Comparison of ENCODE assay signal across 8 mouse cellular contexts in genomic region chrX:137037470-137037999, GRCm38 (mm10). TPM values are rescaled to one million over a fixed set of nuclear protein-coding genes. Genes with fewer than 3 reads are reported as not detected.
A peak's percentile ranks its signal among the peaks of the same experiment; 100 is the strongest.
DNase-seq lines count a peak whose midpoint lies in the region; ATAC-seq lines count a peak whose summit lies in the region.

No protein-coding gene starts in this region.

- H3K9me3 ChIP-seq in kidney, embryonic 15.5 days (replicated peaks), result no peaks in the 10 kb centered on the region
- H3K9me3 ChIP-seq in hindbrain, embryonic 12.5 days (replicated peaks), result no peaks in the 10 kb centered on the region
- H3K9me3 ChIP-seq in midbrain, embryonic 14.5 days (ENCODE audit: control insufficient read depth, low read length), result no peaks in the 10 kb centered on the region

- H3K4me3 ChIP-seq in kidney, embryonic 15.5 days (replicated peaks), result peak overlapping the region; percentile 59
- peak overlapping the region; percentile 48 for H3K4me3 ChIP-seq in hindbrain, embryonic 12.5 days
- peak overlapping the region; percentile 48 for H3K4me3 ChIP-seq in midbrain, embryonic 14.5 days (replicated peaks; ENCODE audit: low read depth, low read length)

- no peaks in the 10 kb centered on the region for H3K36me3 ChIP-seq in kidney, embryonic 15.5 days
- no peaks in the 10 kb centered on the region for H3K36me3 ChIP-seq in hindbrain, embryonic 12.5 days
- H3K36me3 ChIP-seq in midbrain, embryonic 14.5 days (ENCODE audit: control insufficient read depth, insufficient read depth, low read length), result no peaks in the 10 kb centered on the region

- peak overlapping the region; percentile 65 for H3K4me2 ChIP-seq in kidney, embryonic 15.5 days
- H3K4me2 ChIP-seq in hindbrain, embryonic 12.5 days (replicated peaks), result peak overlapping the region; percentile 64
- peak overlapping the region; percentile 63 for H3K4me2 ChIP-seq in midbrain, embryonic 14.5 days (ENCODE audit: low read length)

- no peaks in the 10 kb centered on the region for H3K4me1 ChIP-seq in kidney, embryonic 15.5 days
- H3K4me1 ChIP-seq in hindbrain, embryonic 12.5 days, result no peaks in the 10 kb centered on the region
- no peaks in the 10 kb centered on the region for H3K4me1 ChIP-seq in midbrain, embryonic 14.5 days (ENCODE audit: control insufficient read depth, insufficient read depth, low read length)

- WGBS in kidney, embryonic 15.5 days, result 23% methylated on average over 12 of the region's 12 CpGs
- 35% methylated on average over 12 of the region's 12 CpGs for WGBS in hindbrain, embryonic 12.5 days
- whole genome bisulfite sequencing in midbrain, embryonic 14.5 days, result 19% methylated on average over 12 of the region's 12 CpGs

- H3K9ac ChIP-seq in kidney, embryonic 15.5 days, result peak overlapping the region; percentile 44
- H3K9ac ChIP-seq in hindbrain, embryonic 12.5 days, result peak overlapping the region; percentile 62
- H3K9ac ChIP-seq in midbrain, embryonic 14.5 days (replicated peaks; ENCODE audit: low read length), result peak overlapping the region; percentile 55; the same call in 1 of the 2 replicates

- 0 out of 2 replicates have a peak, but pooled peaks cover 8% of the 10 kb centered on the region for H3K27me3 ChIP-seq in kidney, embryonic 15.5 days
- H3K27me3 ChIP-seq in hindbrain, embryonic 12.5 days, result no peaks in the 10 kb centered on the region
- no peaks in the 10 kb centered on the region for H3K27me3 ChIP-seq in midbrain, embryonic 14.5 days (ENCODE audit: control insufficient read depth, insufficient read depth, low read length)

- DNase-seq in kidney, adult 11 months, result no peak
- DNase-seq in ZHBTc4 (ENCODE audit: low read depth, low spot score), result peak; percentile 68
- no peak for DNase-seq in midbrain, embryonic 14.5 days
- no peak for DNase-seq in left cerebral cortex, adult 9 months (ENCODE audit: low spot score in 2 of 2)
- no peak for DNase-seq in left cerebral cortex, adult 11 months (ENCODE audit: low spot score)
- no peak for DNase-seq in c-Kit-positive CD71-positive TER-119-positive erythroid progenitor cells, embryonic 14.5 days (ENCODE audit: low spot score)

- peak overlapping the region; percentile 91; the same call in 1 of the 2 replicates for H3K27ac ChIP-seq in kidney, embryonic 15.5 days
- H3K27ac ChIP-seq in hindbrain, embryonic 12.5 days, result peak overlapping the region; percentile 86
- H3K27ac ChIP-seq in midbrain, embryonic 14.5 days (replicated peaks; ENCODE audit: low read depth, low read length), result peak overlapping the region; percentile 89

- ATAC-seq in kidney, embryonic 15.5 days (replicated peaks; ENCODE audit: low FRiP score), result no peak; the same call in none of the 2 replicates
- ATAC-seq in hindbrain, embryonic 12.5 days (ENCODE audit: low FRiP score), result no peak; the same call in 1 of the 2 replicates
- ATAC-seq in midbrain, embryonic 14.5 days (ENCODE audit: low FRiP score, low TSS enrichment), result peak; percentile 38; the same call in 1 of the 2 replicates

RNA-seq across cellular contexts. Expression of gene Slc25a53, which starts 0.6 kb away (rescaled TPM):
- 8.6 and 10.6 TPM in 2 replicates for polyA plus RNA-seq in kidney, embryonic 15.5 days (2015; fragmentation: Nextera tagmentation; extraction: Ambion mirVana)
- 13.1 and 15.6 TPM in 2 replicates for polyA plus RNA-seq in hindbrain, embryonic 12.5 days (2016; fragmentation: Nextera tagmentation; extraction: Ambion mirVana)
- 16.2 and 16.5 TPM in 2 replicates for polyA plus RNA-seq in midbrain, embryonic 14.5 days (2014; fragmentation: Nextera tagmentation; extraction: Ambion mirVana)

RNA-seq across cellular contexts. Expression of gene Fam199x, which starts 11.9 kb away (rescaled TPM):
- 12.0 and 12.6 TPM in 2 replicates for polyA plus RNA-seq in kidney, embryonic 15.5 days (2015; fragmentation: Nextera tagmentation; extraction: Ambion mirVana)
- polyA plus RNA-seq in hindbrain, embryonic 12.5 days (2016; fragmentation: Nextera tagmentation; extraction: Ambion mirVana), result 12.0 and 12.9 TPM in 2 replicates
- 11.4 and 11.7 TPM in 2 replicates for polyA plus RNA-seq in midbrain, embryonic 14.5 days (2014; fragmentation: Nextera tagmentation; extraction: Ambion mirVana)

RNA-seq across cellular contexts. Expression of gene Zcchc18, which starts 44.6 kb away (rescaled TPM):
- polyA plus RNA-seq in kidney, embryonic 15.5 days (2015; fragmentation: Nextera tagmentation; extraction: Ambion mirVana), result 23.4 and 27.9 TPM in 2 replicates
- polyA plus RNA-seq in hindbrain, embryonic 12.5 days (2016; fragmentation: Nextera tagmentation; extraction: Ambion mirVana), result 136 and 137 TPM in 2 replicates
- polyA plus RNA-seq in midbrain, embryonic 14.5 days (2014; fragmentation: Nextera tagmentation; extraction: Ambion mirVana), result 304 and 316 TPM in 2 replicates
